Mouse (Mus musculus) cerebellum, adult 18-20 months (tissue): ENCODE measurements around the gene Capza2.
"Not testable (repeated sequence)": the region's sequence is repeated elsewhere in the genome, so short reads cannot be mapped to it uniquely, and the experiment has no call there.

Experiments used
- DNase-seq, 2 experiments: peaks; one replicate each; pipeline ENCODE4 v3.0.0; 2021

Capza2 gene

GRCm38 (mm10) chr6:17642739-17643138 lies 6.7 kb downstream of the Capza2 start:
- no peak for DNase-seq

- DNase-seq, result no peak
These were observed 10.1 kb downstream of the Capza2 start for GRCm38 (mm10) chr6:17646107-17646506.

- DNase-seq, result no peak
These were observed 16.1 kb downstream of the Capza2 start for GRCm38 (mm10) chr6:17652132-17652531.

GRCm38 (mm10) chr6:17655080-17655479 lies 19.0 kb downstream of the Capza2 start:
- DNase-seq, result no peak

- DNase-seq, result peak; percentile 85 to 90
These were observed 21.3 kb downstream of the Capza2 start for GRCm38 (mm10) chr6:17657308-17657707.

- no peak for DNase-seq
These were observed 29.3 kb downstream of the Capza2 start for GRCm38 (mm10) chr6:17665348-17665747.

GRCm38 (mm10) chr6:17666024-17666423 lies 30.0 kb downstream of the Capza2 start:
- DNase-seq, result no peak

- DNase-seq, result no peak
These were observed 31.8 kb downstream of the Capza2 start for GRCm38 (mm10) chr6:17667813-17668212.

- no peak for DNase-seq
These were observed 32.3 kb downstream of the Capza2 start for GRCm38 (mm10) chr6:17668334-17668733.

- no peak for DNase-seq
These were observed 33.8 kb downstream of the Capza2 start for GRCm38 (mm10) chr6:17669826-17670225.

- peak; percentile 66 to 73 for DNase-seq
These were observed 39.2 kb downstream of the Capza2 start for GRCm38 (mm10) chr6:17675019-17675756.

- no peak for DNase-seq
These were observed 41.0 kb downstream of the Capza2 start for GRCm38 (mm10) chr6:17677008-17677407.

- no peak for DNase-seq
These were observed 44.4 kb downstream of the Capza2 start for GRCm38 (mm10) chr6:17680266-17680925.

- DNase-seq, result no peak
These were observed 45.8 kb downstream of the Capza2 start for GRCm38 (mm10) chr6:17681810-17682209.

GRCm38 (mm10) chr6:17688676-17689075 lies 52.6 kb downstream of the Capza2 start:
- DNase-seq, result no peak

GRCm38 (mm10) chr6:17692647-17693046 lies 56.6 kb downstream of the Capza2 start, which contains the start of gene St7:
Gene St7 (plus strand): TSS chr6:17692933.
- DNase-seq, result no peak

- peak; percentile 69 to 75 for DNase-seq
These were observed 57.9 kb downstream of the Capza2 start for GRCm38 (mm10) chr6:17693726-17694549.

- peak; percentile 83 for DNase-seq
These were observed 58.5 kb downstream of the Capza2 start for GRCm38 (mm10) chr6:17694550-17694951.

- DNase-seq, result peak; percentile 39 to 70
These were observed 60.3 kb downstream of the Capza2 start for GRCm38 (mm10) chr6:17696321-17696734.

GRCm38 (mm10) chr6:17700936-17701612 lies 65.0 kb downstream of the Capza2 start:
- DNase-seq, result no peak

- DNase-seq, result not testable (repeated sequence)
These were observed 68.0 kb downstream of the Capza2 start for GRCm38 (mm10) chr6:17704038-17704437.

GRCm38 (mm10) chr6:17705973-17706372 lies 69.9 kb downstream of the Capza2 start:
- DNase-seq, result no peak
